Mouse (Mus musculus) heart, embryonic 12.5 days (tissue): Measurements from ENCODE around the gene Adarb2. TPM values are rescaled to one million over a fixed set of nuclear protein-coding genes. Genes with fewer than 3 reads are reported as not detected.

Experiments used
- ATAC-seq: fragments of 200-750 bp; cut with Nextera tagmentation; 2 replicates; pipeline ENCODE4 v1.8.0; 2017; ENCODE audit warnings: moderate TSS enrichment, moderate library complexity; ENCODE audit not compliant: insufficient number of reproducible peaks, low FRiP score
- H3K27ac ChIP-seq: fragments of 300-500 bp; sonication (generic); 2 replicates; pipeline ENCODE4 v1.5.1; 2016; ENCODE audit warnings: mild to moderate bottlenecking, moderate library complexity; ENCODE audit not compliant: poor library complexity, severe bottlenecking
- H3K27me3 ChIP-seq: fragments of 300-500 bp; sonication (generic); replicated peaks from 2 replicates; pipeline ENCODE4 v1.6.1; 2016; ENCODE audit warnings: mild to moderate bottlenecking, moderate library complexity
- H3K36me3 ChIP-seq: fragments of 300-500 bp; sonication (generic); 2 replicates; pipeline ENCODE4 v1.6.1; 2016; ENCODE audit warnings: mild to moderate bottlenecking, moderate library complexity
- H3K4me1 ChIP-seq: fragments of 300-500 bp; sonication (generic); replicated peaks from 2 replicates; pipeline ENCODE4 v1.6.1; 2016; ENCODE audit warnings: mild to moderate bottlenecking
- H3K4me2 ChIP-seq: fragments of 300-500 bp; sonication (generic); 2 replicates; pipeline ENCODE4 v1.6.1; 2016; ENCODE audit warnings: mild to moderate bottlenecking, moderate library complexity
- H3K4me3 ChIP-seq: fragments of 300-500 bp; sonication (generic); 2 replicates; pipeline ENCODE4 v1.5.1; 2016; ENCODE audit warnings: mild to moderate bottlenecking
- H3K9ac ChIP-seq: fragments of 300-500 bp; sonication (generic); 2 replicates; pipeline ENCODE4 v1.6.1; 2016; ENCODE audit warnings: mild to moderate bottlenecking, moderate library complexity
- H3K9me3 ChIP-seq: fragments of 300-500 bp; sonication (generic); replicated peaks from 2 replicates; pipeline ENCODE4 v1.6.1; 2016; ENCODE audit warnings: mild to moderate bottlenecking, moderate library complexity
- WGBS: fragments of 180-500 bp; shearing (Covaris S2); methylation state at CpG from one replicate; pipeline ENCODE4 v1.1.7; 2016; 5-methylcytosine and 5-hydroxymethylcytosine counted together
- polyA plus RNA-seq: library from polyadenylated mRNA; unstranded; fragments of >200 nt; fragmentation: Nextera tagmentation; extraction: Ambion mirVana; gene quantifications from 2 replicates; pipeline ENCODE4 v1.2.1, GENCODE M21; 2016

The Adarb2 gene
- polyA plus RNA-seq: 0.17 and 0.19 TPM in 2 replicates

DNA sequence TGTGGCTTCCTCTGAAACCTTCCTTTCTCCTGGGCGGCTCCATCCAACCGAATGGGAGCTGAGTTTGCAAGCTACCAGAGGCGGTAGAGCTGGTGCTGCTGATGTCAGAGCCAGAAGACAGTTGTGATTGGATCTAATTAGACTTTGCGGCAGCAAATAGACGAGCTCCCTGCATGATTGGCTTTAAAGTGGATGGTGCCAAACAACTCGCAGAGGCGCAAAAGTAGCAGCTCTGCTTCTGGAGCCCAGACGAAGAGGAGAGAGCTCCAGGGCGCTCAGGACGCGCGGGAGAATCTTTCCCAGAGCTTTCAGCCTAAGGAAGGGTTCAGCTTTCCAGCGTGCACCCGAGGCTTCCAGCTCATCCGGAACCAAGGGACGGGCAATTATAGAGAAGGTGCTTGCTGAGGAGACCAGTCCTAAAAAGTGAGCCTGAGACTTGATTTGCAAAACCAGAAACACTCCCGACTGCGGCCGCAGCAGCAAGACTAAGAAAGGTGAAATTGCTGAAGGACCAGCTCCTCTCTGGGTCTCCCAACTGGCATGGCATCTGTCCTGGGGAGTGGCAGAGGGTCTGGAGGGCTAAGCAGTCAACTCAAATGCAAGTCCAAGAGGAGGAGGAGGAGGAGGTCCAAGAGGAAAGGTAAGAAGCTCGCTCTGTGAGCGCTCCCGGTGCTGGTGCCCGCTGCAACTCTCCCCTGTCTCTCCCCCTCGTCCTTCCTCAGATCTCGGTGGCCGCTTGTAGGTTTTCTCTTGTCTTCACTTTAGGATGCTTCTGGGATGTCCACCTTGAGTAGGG, at the start of gene Adarb2:
Adarb2 (plus strand) TSS at position 186 of the 796 bp plus-strand sequence.
- Histone ChIP-seq H3K36me3 (no peaks in the 10 kb centered on the region), H3K4me3 (peak within 1 kb of the TSS; percentile 45), H3K27me3 (peaks cover 30% of the 10 kb centered on the region), H3K4me1 (peaks cover 7% of the 10 kb centered on the region; the same call in 1 of the 2 replicates), H3K27ac (no peak within 1 kb of the TSS), H3K4me2 (peak within 1 kb of the TSS; percentile 83), H3K9ac (no peak within 1 kb of the TSS), H3K9me3 (no peaks in the 10 kb centered on the region)
- ATAC-seq: 0 out of 2 replicates have a peak, but pooled peaks have one; percentile 15
- under 1% methylated on average over 26 of the region's 26 CpGs for WGBS

- WGBS: 50% methylated on average over 1 of the region's 1 CpGs
- Histone ChIP-seq H3K27me3 (no peaks in the 10 kb centered on the region), H3K36me3 (no peaks in the 10 kb centered on the region), H3K4me2 (no peak overlapping the region), H3K9ac (no peak overlapping the region), H3K27ac (no peak overlapping the region), H3K4me3 (no peak overlapping the region), H3K9me3 (no peaks in the 10 kb centered on the region), H3K4me1 (no peaks in the 10 kb centered on the region)
- ATAC-seq: no peak
Measured at GRCm38 (mm10) chr13:8173800-8174199, 28.9 kb upstream of the Adarb2 start.

DNA sequence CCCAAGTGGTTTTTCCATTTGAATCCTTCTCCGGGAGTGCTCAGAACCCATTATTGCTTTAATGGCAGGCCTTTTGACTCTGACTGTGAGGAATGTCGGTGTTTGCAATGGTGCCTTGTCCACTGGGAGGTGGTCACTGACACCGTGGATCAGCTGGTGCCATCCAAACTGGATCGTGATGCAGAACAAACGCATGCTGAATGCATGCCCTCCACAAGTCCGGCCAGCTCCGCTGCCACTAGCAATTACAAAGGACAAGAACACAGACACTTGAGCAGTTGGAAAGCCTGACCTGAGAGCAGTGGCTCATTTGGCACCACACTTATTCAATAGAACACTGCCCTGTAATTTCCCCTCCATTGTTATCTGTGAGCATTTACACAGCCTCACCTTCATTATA, 10.7 kb upstream of the Adarb2 start:
- Histone ChIP-seq H3K27me3 (no peaks in the 10 kb centered on the region), H3K9me3 (no peaks in the 10 kb centered on the region), H3K4me1 (no peaks in the 10 kb centered on the region), H3K9ac (no peak overlapping the region), H3K36me3 (no peaks in the 10 kb centered on the region), H3K4me3 (no peak overlapping the region), H3K4me2 (no peak overlapping the region), H3K27ac (no peak overlapping the region)
- ATAC-seq: no peak
- WGBS: 68% methylated on average over 7 of the region's 7 CpGs

DNA sequence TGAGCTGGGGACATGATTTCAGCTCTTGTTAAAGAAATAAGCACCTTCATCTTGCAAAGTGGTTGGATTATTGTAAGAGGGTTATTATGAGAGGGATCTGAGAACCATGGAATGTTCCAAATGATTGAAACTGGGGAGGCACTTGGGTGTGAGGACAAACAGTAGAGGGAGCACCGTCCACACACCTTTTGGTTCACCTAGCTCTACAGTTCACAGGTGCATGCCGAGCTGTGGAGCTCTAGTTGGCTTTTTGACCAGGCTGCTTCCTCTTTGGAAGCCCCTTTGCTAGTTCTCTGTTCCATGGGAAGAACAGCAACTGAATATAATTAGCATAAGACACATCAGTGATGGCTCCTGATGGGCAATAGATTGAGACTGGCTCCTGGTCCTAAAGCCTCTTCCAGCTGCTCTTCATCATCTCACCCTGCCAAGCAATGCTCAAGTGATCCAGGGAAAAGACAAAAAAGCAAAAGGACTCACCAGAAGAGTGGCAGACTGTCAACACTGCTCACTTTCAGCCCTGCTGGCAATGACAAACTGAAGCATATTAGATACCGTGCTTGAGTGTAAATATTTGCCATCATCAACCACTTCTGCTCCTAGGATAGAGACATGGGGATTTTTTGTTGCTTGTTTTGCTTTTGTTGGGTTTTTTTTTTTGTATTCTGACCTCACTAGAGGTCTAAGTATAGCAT, 3.3 kb upstream of the Adarb2 start:
- ATAC-seq: no peak

GRCm38 (mm10) chr13:8203477-8203813, 779 bp downstream of the Adarb2 start:
- no peak overlapping the region for H3K27ac ChIP-seq
- 8% methylated on average over 4 of the region's 4 CpGs for WGBS
- H3K9ac ChIP-seq: no peak overlapping the region
- no peaks in the 10 kb centered on the region for H3K36me3 ChIP-seq
- ATAC-seq: no peak
- H3K4me1 ChIP-seq: peaks cover 7% of the 10 kb centered on the region; the same call in 1 of the 2 replicates
- H3K27me3 ChIP-seq: peaks cover 30% of the 10 kb centered on the region
- H3K4me2 ChIP-seq: peak overlapping the region; percentile 83
- H3K9me3 ChIP-seq: no peaks in the 10 kb centered on the region
- H3K4me3 ChIP-seq: peak overlapping the region; percentile 45

More for the DNA sequence above, 3.3 kb upstream of the Adarb2 start:
- no peak overlapping the region for H3K4me2 ChIP-seq
- H3K9me3 ChIP-seq: no peaks in the 10 kb centered on the region
- peaks cover 25% of the 10 kb centered on the region for H3K27me3 ChIP-seq
- H3K36me3 ChIP-seq: no peaks in the 10 kb centered on the region
- H3K4me1 ChIP-seq: peaks cover 7% of the 10 kb centered on the region; the same call in 1 of the 2 replicates
- no peak overlapping the region for H3K27ac ChIP-seq
- no peak overlapping the region for H3K4me3 ChIP-seq
- 44% methylated on average over 3 of the region's 3 CpGs for WGBS
- H3K9ac ChIP-seq: no peak overlapping the region

DNA sequence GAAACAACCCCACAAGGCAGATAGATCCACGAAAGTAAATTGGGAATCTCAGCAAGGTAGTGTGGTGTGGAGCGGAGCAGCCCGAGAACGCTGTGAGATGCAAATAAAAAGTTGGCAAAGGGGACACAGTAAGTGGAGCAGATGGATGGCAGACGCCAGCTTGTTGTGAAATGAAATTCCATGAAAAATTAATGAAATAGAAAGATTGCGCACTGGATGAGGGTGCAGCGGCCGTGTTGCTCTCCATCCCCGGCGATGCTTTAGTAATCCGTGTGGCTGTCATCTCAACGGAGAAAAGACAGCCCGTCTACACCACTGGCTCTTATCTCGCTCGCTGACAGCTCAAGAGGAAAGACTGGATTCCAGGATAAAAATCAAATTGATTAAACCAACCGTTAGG, 4.7 kb downstream of the Adarb2 start:
- Histone ChIP-seq H3K4me3 (no peak overlapping the region), H3K27me3 (peaks cover 23% of the 10 kb centered on the region), H3K9me3 (no peaks in the 10 kb centered on the region), H3K4me2 (peak overlapping the region; percentile 14; the same call in 1 of the 2 replicates), H3K4me1 (peaks cover 7% of the 10 kb centered on the region; the same call in 1 of the 2 replicates), H3K36me3 (no peaks in the 10 kb centered on the region), H3K9ac (no peak overlapping the region), H3K27ac (no peak overlapping the region)
- no peak for ATAC-seq
- WGBS: 36% methylated on average over 16 of the region's 16 CpGs

DNA sequence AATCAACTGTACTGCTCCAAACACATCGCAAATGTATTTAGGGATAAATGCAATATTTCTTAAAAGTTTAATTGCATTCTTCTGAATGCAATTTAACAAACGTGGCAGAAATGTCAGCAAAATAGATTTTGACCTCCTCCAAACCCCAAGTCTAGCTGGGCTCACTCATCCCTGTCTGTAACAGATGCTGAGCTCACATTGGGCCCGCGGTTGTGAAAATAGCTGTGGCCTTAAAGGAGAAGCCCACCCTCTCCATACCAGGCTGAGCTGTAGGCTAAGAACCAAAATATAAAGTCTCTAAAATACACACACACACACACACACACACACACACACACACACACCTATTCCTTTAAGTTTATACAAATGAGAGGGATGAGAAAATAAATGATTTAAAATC, 8.1 kb downstream of the Adarb2 start:
- peaks cover 2% of the 10 kb centered on the region for H3K27me3 ChIP-seq
- H3K9me3 ChIP-seq: no peaks in the 10 kb centered on the region
- no peak overlapping the region for H3K4me3 ChIP-seq
- no peak overlapping the region for H3K27ac ChIP-seq
- H3K36me3 ChIP-seq: no peaks in the 10 kb centered on the region
- H3K4me2 ChIP-seq: no peak overlapping the region
- no peak overlapping the region for H3K9ac ChIP-seq
- 81% methylated on average over 4 of the region's 4 CpGs for WGBS
- no peak for ATAC-seq
- no peaks in the 10 kb centered on the region for H3K4me1 ChIP-seq

- no peak overlapping the region for H3K4me3 ChIP-seq
- no peak overlapping the region for H3K4me2 ChIP-seq
- no peaks in the 10 kb centered on the region for H3K36me3 ChIP-seq
- WGBS: 51% methylated on average over 1 of the region's 1 CpGs
- H3K27me3 ChIP-seq: no peaks in the 10 kb centered on the region
- H3K9ac ChIP-seq: no peak overlapping the region
- ATAC-seq: no peak
- H3K4me1 ChIP-seq: no peaks in the 10 kb centered on the region
- H3K9me3 ChIP-seq: no peaks in the 10 kb centered on the region
- H3K27ac ChIP-seq: no peak overlapping the region
Measured at GRCm38 (mm10) chr13:8238871-8239270, 36.2 kb downstream of the Adarb2 start.

- Histone ChIP-seq H3K36me3 (no peaks in the 10 kb centered on the region), H3K4me1 (no peaks in the 10 kb centered on the region), H3K4me3 (no peak overlapping the region), H3K9me3 (no peaks in the 10 kb centered on the region), H3K9ac (no peak overlapping the region), H3K4me2 (no peak overlapping the region), H3K27me3 (no peaks in the 10 kb centered on the region), H3K27ac (no peak overlapping the region)
- ATAC-seq: no peak
- WGBS: 54% methylated on average over 5 of the region's 5 CpGs
Measured at GRCm38 (mm10) chr13:8248016-8248667, 45.5 kb downstream of the Adarb2 start.

DNA sequence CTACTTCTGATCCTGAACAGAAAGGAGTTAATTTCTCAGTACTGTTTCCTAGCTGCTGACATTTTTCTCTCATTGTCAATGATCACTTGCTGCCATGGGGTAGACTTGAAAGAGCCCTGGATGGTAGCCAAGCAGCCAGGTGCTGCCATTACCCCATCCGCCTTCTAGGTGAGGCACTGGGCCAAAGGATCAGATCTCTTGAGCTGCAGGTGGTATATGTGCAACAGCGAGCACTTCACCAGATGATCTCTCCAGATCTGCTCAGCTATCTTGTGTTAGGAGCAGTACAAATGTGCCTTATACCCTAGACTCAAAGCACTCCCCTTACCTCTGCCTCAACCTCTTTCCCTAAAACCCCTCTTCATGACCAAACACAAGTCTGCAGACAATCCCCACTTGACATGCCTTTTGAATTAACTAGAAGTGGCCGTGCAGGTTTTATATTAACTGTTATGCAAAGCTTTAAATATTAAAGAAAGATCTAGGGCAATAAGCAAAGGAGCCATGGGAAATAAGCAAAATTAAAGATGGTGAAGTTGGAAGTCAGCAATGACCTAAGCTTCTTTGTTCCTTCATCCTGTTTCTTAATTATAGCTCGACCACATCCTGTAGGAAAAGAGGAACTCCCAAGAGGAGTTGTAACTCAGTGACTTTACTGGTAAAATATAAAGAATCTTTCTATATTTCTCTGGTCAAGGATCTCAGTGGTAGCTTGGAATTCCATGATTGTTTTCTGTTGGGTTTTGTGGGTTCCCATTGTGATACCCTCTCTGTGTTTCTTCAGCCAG, 69.7 kb downstream of the Adarb2 start:
- H3K4me1 ChIP-seq: no peaks in the 10 kb centered on the region
- no peak overlapping the region for H3K4me2 ChIP-seq
- no peak overlapping the region for H3K4me3 ChIP-seq
- no peak overlapping the region for H3K27ac ChIP-seq
- no peak for ATAC-seq
- H3K27me3 ChIP-seq: no peaks in the 10 kb centered on the region
- no peaks in the 10 kb centered on the region for H3K9me3 ChIP-seq
- H3K36me3 ChIP-seq: no peaks in the 10 kb centered on the region
- 78% methylated on average over 4 of the region's 4 CpGs for WGBS
- H3K9ac ChIP-seq: no peak overlapping the region
